Mouse (Mus musculus) left cerebral cortex, adult 8-10 months (tissue): ENCODE measurements around the gene Cog6. TPM values are rescaled to one million over a fixed set of nuclear protein-coding genes. Genes with fewer than 3 reads are reported as not detected.

Experiments used
- DNase-seq, 2 experiments: peaks; one replicate each; pipeline ENCODE4 v3.0.0; 2022; ENCODE audit warnings: low spot score in 2 of 2
- total RNA-seq, 4 experiments: library from RNA; stranded (reverse); gene quantifications; 2 replicates each; pipeline ENCODE4 v1.2.4; 2022

Cog6 gene
- total RNA-seq, 4 experiments from 2014 or later = 38.0 to 41.8 (median 39.5) TPM

GRCm38 (mm10) chr3:52963441-52963840, 53.6 kb downstream of the Cog6 start:
- no peak for DNase-seq

DNA sequence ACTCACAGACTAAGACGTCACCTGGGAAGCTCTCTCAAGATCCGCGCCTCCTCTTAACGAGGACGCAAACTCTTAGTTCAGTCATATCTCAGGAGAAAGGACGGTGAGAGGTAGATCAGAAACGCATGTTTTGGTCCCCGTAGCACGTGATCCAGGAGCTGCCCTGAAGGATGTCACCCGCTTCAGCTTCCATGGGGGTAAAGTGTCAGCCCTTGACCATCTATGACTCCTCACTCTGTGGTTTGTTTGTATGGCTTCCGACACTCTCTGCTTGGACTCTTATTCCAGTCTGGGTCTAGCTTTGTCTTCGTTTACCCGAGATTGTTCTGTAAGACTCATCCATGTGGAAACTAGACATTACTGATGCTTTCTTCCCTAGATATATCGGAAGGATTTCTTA, 54.6 kb downstream of the Cog6 start:
- DNase-seq = no peak

GRCm38 (mm10) chr3:52961661-52962060, 55.4 kb downstream of the Cog6 start:
- DNase-seq = no peak

- no peak for DNase-seq
These were observed 56.1 kb downstream of the Cog6 start for GRCm38 (mm10) chr3:52960951-52961350.

- no peak for DNase-seq
These were observed 58.5 kb downstream of the Cog6 start for GRCm38 (mm10) chr3:52958444-52959120.

- no peak for DNase-seq
These were observed 59.2 kb downstream of the Cog6 start for GRCm38 (mm10) chr3:52957861-52958260.

GRCm38 (mm10) chr3:52956236-52956635, 60.8 kb downstream of the Cog6 start:
- DNase-seq = no peak

DNA sequence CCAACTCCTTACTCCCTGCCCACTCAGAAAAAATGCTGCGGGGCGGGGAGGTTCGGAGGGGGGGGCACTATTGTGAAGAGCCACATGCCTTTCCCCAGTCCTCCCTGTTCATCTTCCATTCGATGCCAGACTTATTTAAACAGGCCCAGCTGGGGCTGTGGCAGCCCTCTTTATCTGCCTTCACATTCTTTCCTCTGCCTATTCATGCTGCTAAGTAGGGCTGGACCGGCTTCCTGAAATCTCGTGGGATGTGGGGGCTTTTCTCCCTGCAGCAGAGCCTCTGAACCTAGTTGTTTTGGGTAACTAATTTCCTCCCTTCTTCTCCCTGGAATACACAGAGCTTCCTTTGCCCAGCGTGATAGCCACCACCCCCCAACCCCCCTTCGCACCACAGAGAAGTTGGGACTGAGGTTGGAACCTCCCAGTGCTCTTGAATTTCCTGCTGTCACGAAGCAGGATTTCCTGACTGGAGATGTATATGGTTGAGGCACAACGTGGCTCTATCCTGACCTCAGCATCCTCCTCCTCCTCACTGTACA, 61.5 kb downstream of the Cog6 start:
- no peak for DNase-seq

GRCm38 (mm10) chr3:52954656-52955055, 62.4 kb downstream of the Cog6 start:
- no peak for DNase-seq

- DNase-seq = no peak
These were observed 63.2 kb downstream of the Cog6 start for GRCm38 (mm10) chr3:52953831-52954230.

- no peak for DNase-seq
These were observed 68.2 kb downstream of the Cog6 start for GRCm38 (mm10) chr3:52948824-52949223.

GRCm38 (mm10) chr3:52947444-52947843, 69.6 kb downstream of the Cog6 start:
- DNase-seq = no peak

GRCm38 (mm10) chr3:52940832-52941468, 76.1 kb downstream of the Cog6 start:
- DNase-seq = peak in 1 of 2 experiments; percentile 20

GRCm38 (mm10) chr3:52938398-52938797, 78.6 kb downstream of the Cog6 start:
- DNase-seq = no peak

- no peak for DNase-seq
These were observed 79.2 kb downstream of the Cog6 start for GRCm38 (mm10) chr3:52937739-52938306.

DNA sequence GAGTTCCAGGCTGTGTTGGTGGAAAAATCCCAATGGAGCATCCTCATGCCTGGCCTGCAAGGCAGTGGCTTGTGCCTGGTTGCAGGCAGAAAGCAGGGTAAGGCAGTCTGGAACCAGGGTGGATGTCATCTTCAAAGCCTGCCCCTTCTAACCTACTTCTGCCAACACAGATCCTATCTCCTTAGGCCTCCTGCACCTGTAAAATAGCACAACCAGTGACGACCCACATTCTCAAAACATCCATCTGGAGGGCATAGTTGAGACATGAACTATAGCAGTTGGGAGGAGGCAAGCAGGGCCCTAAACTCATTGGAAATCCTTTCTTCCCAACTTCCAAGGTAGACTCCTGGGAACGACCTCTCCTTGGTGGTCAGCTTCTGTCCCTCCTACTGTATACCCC, 85.1 kb downstream of the Cog6 start:
- DNase-seq = no peak

Other genes with a start within 250 kb of the Cog6 start
- 10 to 100 TPM; 22.4 to 26.7 (median 24.0) TPM for gene Lhfp, start 24.3 kb upstream of the Cog6 start, total RNA-seq